Mouse (Mus musculus) neural tube, embryonic 12.5 days (tissue): ENCODE data around the gene Clec16a. TPM values are rescaled to one million over a fixed set of nuclear protein-coding genes. Genes with fewer than 3 reads are reported as not detected.

Experiments used
- polyA plus RNA-seq: library from polyadenylated mRNA; unstranded; fragments of >200 nt; fragmentation: Nextera tagmentation; extraction: Ambion mirVana; gene quantifications from 2 replicates; pipeline ENCODE4 v1.2.1, GENCODE M21; 2016

Clec16a gene
- polyA plus RNA-seq, 1 experiment from 2014 or later, result 57.2 TPM

Other genes starting within 250 kb of the Clec16a start
- 2.5 TPM in 2 replicates for gene Emp2, start 231.4 kb upstream of the Clec16a start, polyA plus RNA-seq
- 0.65 and 0.82 TPM in 2 replicates for gene Tekt5, start 149.8 kb upstream of the Clec16a start, polyA plus RNA-seq
- gene Nubp1, start 133.4 kb upstream of the Clec16a start, polyA plus RNA-seq, result 54.3 and 55.5 TPM in 2 replicates
- 33.2 and 33.8 TPM in 2 replicates for gene Tvp23a, start 98.0 kb upstream of the Clec16a start, polyA plus RNA-seq
- 0.33 and 0.45 TPM in 2 replicates for gene Ciita, start 65.3 kb upstream of the Clec16a start, polyA plus RNA-seq
- gene Dexi, start 2.3 kb upstream of the Clec16a start, polyA plus RNA-seq, result 26.7 and 27.9 TPM in 2 replicates
- 3.0 and 3.6 TPM in 2 replicates for gene Socs1, start 240.2 kb downstream of the Clec16a start, polyA plus RNA-seq
- gene Tnp2, start 243.3 kb downstream of the Clec16a start, polyA plus RNA-seq, result not detected in 2 replicates
- gene Prm3, start 245.6 kb downstream of the Clec16a start, polyA plus RNA-seq, result not detected in 2 replicates